Mouse (Mus musculus): ENCODE data around the gene Fancd2. TPM values are rescaled to one million over a fixed set of nuclear protein-coding genes. Genes with fewer than 3 reads are reported as not detected.

Fancd2 gene
- polyA plus RNA-seq, 1 experiment from 2014 or later: 4.3 TPM

GRCm38 (mm10) chr6:113495071-113495675 lies 36.3 kb upstream of the Fancd2 start:
- Histone ChIP-seq H3K9ac (replicated peaks; ENCODE audit: low read depth, low read length) (peak overlapping the region; percentile 48; the same call in 1 of the 2 replicates), H3K27me3 (replicated peaks; ENCODE audit: control insufficient read depth, insufficient read depth, low read length) (0 out of 2 replicates have a peak, but pooled peaks cover 2% of the 10 kb centered on the region), H3K27ac (ENCODE audit: low read length) (no peak overlapping the region), H3K4me3 (replicated peaks; ENCODE audit: low read length) (peak overlapping the region; percentile 39; the same call in 1 of the 2 replicates), H3K9me3 (ENCODE audit: control insufficient read depth, low read length) (no peaks in the 10 kb centered on the region), H3K4me2 (ENCODE audit: low read length) (peak overlapping the region; percentile 61), H3K36me3 (ENCODE audit: control insufficient read depth, insufficient read depth) (peaks cover 5% of the 10 kb centered on the region; the same call in 1 of the 2 replicates), H3K4me1 (replicated peaks; ENCODE audit: control insufficient read depth, insufficient read depth, low read length) (peaks cover 8% of the 10 kb centered on the region)
- no peak for ATAC-seq
- 68% methylated on average over 28 of the region's 28 CpGs for WGBS

GRCm38 (mm10) chr6:113499346-113499745 lies 32.1 kb upstream of the Fancd2 start:
- Histone ChIP-seq H3K9me3 (ENCODE audit: control insufficient read depth, low read length) (no peaks in the 10 kb centered on the region), H3K4me2 (ENCODE audit: low read length) (no peak overlapping the region), H3K27ac (ENCODE audit: low read length) (no peak overlapping the region), H3K27me3 (replicated peaks; ENCODE audit: control insufficient read depth, insufficient read depth, low read length) (0 out of 2 replicates have a peak, but pooled peaks cover 2% of the 10 kb centered on the region), H3K36me3 (ENCODE audit: control insufficient read depth, insufficient read depth) (no peaks in the 10 kb centered on the region), H3K4me3 (replicated peaks; ENCODE audit: low read length) (no peak overlapping the region), H3K4me1 (replicated peaks; ENCODE audit: control insufficient read depth, insufficient read depth, low read length) (peaks cover 17% of the 10 kb centered on the region), H3K9ac (replicated peaks; ENCODE audit: low read depth, low read length) (no peak overlapping the region)
- no peak for ATAC-seq
- WGBS: 84% methylated on average over 6 of the region's 6 CpGs

DNA sequence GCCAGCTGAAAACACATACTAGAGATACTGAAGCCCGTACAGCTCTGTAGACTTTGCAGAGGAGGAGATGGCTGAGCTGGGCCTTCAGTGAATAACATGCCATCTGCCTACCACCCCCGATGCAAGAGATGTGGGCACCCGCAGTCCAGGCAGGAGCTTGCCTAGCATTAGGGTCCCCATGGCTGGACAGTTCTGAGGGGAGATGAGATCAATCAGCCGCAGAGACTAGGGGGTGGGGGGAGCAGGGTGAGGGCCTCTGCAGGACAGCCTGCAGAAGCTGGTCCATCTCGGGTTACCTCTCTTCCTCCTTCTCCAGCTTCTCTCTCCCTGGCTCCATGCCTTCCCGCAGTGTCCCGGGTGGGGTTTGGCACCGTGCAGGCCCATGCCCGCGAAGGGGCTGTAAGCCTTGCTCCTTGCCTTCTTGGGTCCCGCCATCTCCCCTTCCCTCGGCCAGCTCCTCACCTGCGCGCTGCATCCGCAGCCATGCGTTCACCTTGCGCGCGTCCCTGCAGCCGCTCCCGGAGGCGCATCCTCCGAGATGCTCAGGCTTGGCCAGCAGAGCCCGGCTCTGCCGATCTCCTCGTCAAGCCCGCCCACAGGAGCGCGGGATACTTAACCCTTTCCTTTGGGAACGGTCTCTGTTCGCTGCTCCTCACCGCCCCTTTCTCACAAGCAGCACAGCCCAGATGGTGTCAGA lies 29.9 kb upstream of the Fancd2 start, which contains the start of gene Prrt3:
Prrt3 (minus strand) TSS at position 544 of the 697 bp plus-strand sequence.
- H3K9ac ChIP-seq (replicated peaks; ENCODE audit: low read depth, low read length): peak within 1 kb of the TSS; percentile 72
- ATAC-seq: peak; percentile 91
- H3K4me3 ChIP-seq (replicated peaks; ENCODE audit: low read length): peak within 1 kb of the TSS; percentile 64
- no peaks in the 10 kb centered on the region for H3K9me3 ChIP-seq (ENCODE audit: control insufficient read depth, low read length)
- H3K4me1 ChIP-seq (replicated peaks; ENCODE audit: control insufficient read depth, insufficient read depth, low read length): peaks cover 11% of the 10 kb centered on the region; the same call in 1 of the 2 replicates
- peak within 1 kb of the TSS; percentile 58 for H3K4me2 ChIP-seq (ENCODE audit: low read length)
- no peaks in the 10 kb centered on the region for H3K36me3 ChIP-seq (ENCODE audit: control insufficient read depth, insufficient read depth)
- no peaks in the 10 kb centered on the region for H3K27me3 ChIP-seq (replicated peaks; ENCODE audit: control insufficient read depth, insufficient read depth, low read length)
- 2% methylated on average over 30 of the region's 32 CpGs for WGBS
- H3K27ac ChIP-seq (ENCODE audit: low read length): no peak within 1 kb of the TSS

DNA sequence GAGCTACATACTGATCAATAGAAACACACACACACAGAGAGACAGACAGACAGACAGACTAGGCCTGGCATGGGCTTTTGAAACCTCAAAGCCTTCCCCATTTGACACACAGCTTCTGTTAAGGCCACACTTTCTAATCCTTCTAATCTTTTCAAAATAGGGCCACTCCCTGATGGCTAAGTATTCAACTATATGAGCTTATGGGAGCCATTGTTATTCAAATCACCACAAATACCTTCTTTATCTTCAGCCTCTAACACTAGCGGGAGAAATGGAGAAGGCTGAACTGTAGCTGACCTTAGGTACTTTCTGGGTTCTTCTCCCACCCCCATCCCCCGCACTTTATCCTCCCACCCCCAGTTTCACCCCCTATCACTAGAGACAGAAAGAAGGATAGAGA lies 28.7 kb upstream of the Fancd2 start:
- WGBS: 25% methylated on average over 2 of the region's 2 CpGs
- no peaks in the 10 kb centered on the region for H3K36me3 ChIP-seq (ENCODE audit: control insufficient read depth, insufficient read depth)

DNA sequence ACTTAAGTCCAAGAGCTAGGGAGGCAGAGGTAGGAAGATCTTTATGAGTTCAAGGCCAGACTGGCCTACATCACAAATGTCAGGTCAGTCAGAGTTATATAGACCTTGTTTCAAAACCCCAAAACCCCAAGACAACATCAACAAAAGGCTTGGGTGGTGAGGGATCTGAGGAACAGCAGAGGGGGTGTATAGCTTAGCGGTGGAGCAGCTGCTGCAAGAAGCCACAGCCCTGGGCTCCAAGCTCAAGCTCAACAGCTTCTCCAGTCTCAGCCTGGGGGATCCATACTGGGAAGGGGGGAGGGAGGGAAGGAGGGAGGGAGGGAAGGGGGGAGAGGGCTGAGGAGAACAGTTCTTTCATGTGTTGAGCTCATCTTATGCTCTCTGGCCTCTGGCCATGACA lies 25.8 kb upstream of the Fancd2 start:
- ATAC-seq: no peak
- Histone ChIP-seq H3K27ac (ENCODE audit: low read length) (no peak overlapping the region), H3K4me2 (ENCODE audit: low read length) (no peak overlapping the region), H3K4me1 (replicated peaks; ENCODE audit: control insufficient read depth, insufficient read depth, low read length) (peaks cover 10% of the 10 kb centered on the region; the same call in 1 of the 2 replicates), H3K27me3 (replicated peaks; ENCODE audit: control insufficient read depth, insufficient read depth, low read length) (no peaks in the 10 kb centered on the region), H3K9me3 (ENCODE audit: control insufficient read depth, low read length) (no peaks in the 10 kb centered on the region), H3K4me3 (replicated peaks; ENCODE audit: low read length) (no peak overlapping the region), H3K9ac (replicated peaks; ENCODE audit: low read depth, low read length) (no peak overlapping the region), H3K36me3 (ENCODE audit: control insufficient read depth, insufficient read depth) (no peaks in the 10 kb centered on the region)
- WGBS: 83% methylated on average over 1 of the region's 1 CpGs

More for the DNA sequence above, 28.7 kb upstream of the Fancd2 start:
- Histone ChIP-seq H3K27me3 (replicated peaks; ENCODE audit: control insufficient read depth, insufficient read depth, low read length) (no peaks in the 10 kb centered on the region), H3K9ac (replicated peaks; ENCODE audit: low read depth, low read length) (no peak overlapping the region), H3K4me2 (ENCODE audit: low read length) (no peak overlapping the region), H3K4me3 (replicated peaks; ENCODE audit: low read length) (no peak overlapping the region), H3K9me3 (ENCODE audit: control insufficient read depth, low read length) (no peaks in the 10 kb centered on the region), H3K27ac (ENCODE audit: low read length) (no peak overlapping the region), H3K4me1 (replicated peaks; ENCODE audit: control insufficient read depth, insufficient read depth, low read length) (peaks cover 11% of the 10 kb centered on the region; the same call in 1 of the 2 replicates)
- ATAC-seq: no peak

DNA sequence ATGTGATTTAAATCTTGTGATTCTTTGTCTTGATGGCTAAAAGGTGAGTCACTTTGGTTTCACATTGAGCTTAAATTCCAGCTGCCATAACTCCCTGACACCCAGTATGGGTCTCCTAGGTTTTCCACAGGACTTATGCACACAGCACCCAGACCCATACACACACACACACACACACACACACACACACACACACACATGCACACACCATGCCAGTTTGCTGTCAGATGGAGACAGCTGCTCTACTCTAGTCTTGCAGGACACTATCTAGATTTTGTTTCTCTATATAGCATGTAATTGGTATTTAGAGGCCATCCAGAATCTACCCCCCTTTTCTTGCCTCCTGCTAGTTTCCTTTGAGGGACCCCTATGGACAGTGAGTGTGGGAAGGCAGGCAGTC lies 24.4 kb upstream of the Fancd2 start:
- Histone ChIP-seq H3K9me3 (ENCODE audit: control insufficient read depth, low read length) (no peaks in the 10 kb centered on the region), H3K4me2 (ENCODE audit: low read length) (no peak overlapping the region), H3K9ac (replicated peaks; ENCODE audit: low read depth, low read length) (no peak overlapping the region), H3K27ac (ENCODE audit: low read length) (no peak overlapping the region), H3K4me1 (replicated peaks; ENCODE audit: control insufficient read depth, insufficient read depth, low read length) (no peaks in the 10 kb centered on the region), H3K4me3 (replicated peaks; ENCODE audit: low read length) (no peak overlapping the region), H3K36me3 (ENCODE audit: control insufficient read depth, insufficient read depth) (no peaks in the 10 kb centered on the region), H3K27me3 (replicated peaks; ENCODE audit: control insufficient read depth, insufficient read depth, low read length) (no peaks in the 10 kb centered on the region)
- ATAC-seq: no peak

GRCm38 (mm10) chr6:113508272-113508946 lies 23.1 kb upstream of the Fancd2 start:
- H3K4me3 ChIP-seq (replicated peaks; ENCODE audit: low read length): no peak overlapping the region
- WGBS: 60% methylated on average over 7 of the region's 7 CpGs
- peaks cover 2% of the 10 kb centered on the region; the same call in 1 of the 2 replicates for H3K36me3 ChIP-seq (ENCODE audit: control insufficient read depth, insufficient read depth)
- H3K27me3 ChIP-seq (replicated peaks; ENCODE audit: control insufficient read depth, insufficient read depth, low read length): no peaks in the 10 kb centered on the region
- no peak overlapping the region for H3K9ac ChIP-seq (replicated peaks; ENCODE audit: low read depth, low read length)
- no peak overlapping the region for H3K27ac ChIP-seq (ENCODE audit: low read length)
- no peaks in the 10 kb centered on the region for H3K4me1 ChIP-seq (replicated peaks; ENCODE audit: control insufficient read depth, insufficient read depth, low read length)
- no peaks in the 10 kb centered on the region for H3K9me3 ChIP-seq (ENCODE audit: control insufficient read depth, low read length)
- ATAC-seq: no peak
- H3K4me2 ChIP-seq (ENCODE audit: low read length): no peak overlapping the region

- Histone ChIP-seq H3K4me3 (replicated peaks; ENCODE audit: low read length) (no peak overlapping the region), H3K9ac (replicated peaks; ENCODE audit: low read depth, low read length) (no peak overlapping the region), H3K27me3 (replicated peaks; ENCODE audit: control insufficient read depth, insufficient read depth, low read length) (no peaks in the 10 kb centered on the region), H3K4me1 (replicated peaks; ENCODE audit: control insufficient read depth, insufficient read depth, low read length) (no peaks in the 10 kb centered on the region), H3K36me3 (ENCODE audit: control insufficient read depth, insufficient read depth) (peaks cover 7% of the 10 kb centered on the region), H3K4me2 (ENCODE audit: low read length) (no peak overlapping the region), H3K27ac (ENCODE audit: low read length) (no peak overlapping the region), H3K9me3 (ENCODE audit: control insufficient read depth, low read length) (no peaks in the 10 kb centered on the region)
- whole genome bisulfite sequencing: 42% methylated on average over 5 of the region's 5 CpGs
- ATAC-seq: no peak
Measured at GRCm38 (mm10) chr6:113508947-113509280, 22.6 kb upstream of the Fancd2 start.

GRCm38 (mm10) chr6:113513944-113514343 lies 17.5 kb upstream of the Fancd2 start:
- Histone ChIP-seq H3K4me3 (replicated peaks; ENCODE audit: low read length) (no peak overlapping the region), H3K9ac (replicated peaks; ENCODE audit: low read depth, low read length) (no peak overlapping the region), H3K4me1 (replicated peaks; ENCODE audit: control insufficient read depth, insufficient read depth, low read length) (no peaks in the 10 kb centered on the region), H3K36me3 (ENCODE audit: control insufficient read depth, insufficient read depth) (peaks cover 53% of the 10 kb centered on the region), H3K27ac (ENCODE audit: low read length) (no peak overlapping the region), H3K4me2 (ENCODE audit: low read length) (no peak overlapping the region), H3K9me3 (ENCODE audit: control insufficient read depth, low read length) (no peaks in the 10 kb centered on the region), H3K27me3 (replicated peaks; ENCODE audit: control insufficient read depth, insufficient read depth, low read length) (no peaks in the 10 kb centered on the region)
- no peak for ATAC-seq
- WGBS: 93% methylated on average over 6 of the region's 6 CpGs

All from forebrain, embryonic 16.5 days (tissue).